Mouse (Mus musculus) thymus, adult 2 months (tissue): Measurements from ENCODE around the gene Defb22. TPM values are rescaled to one million over a fixed set of nuclear protein-coding genes. Genes with fewer than 3 reads are reported as not detected.
A peak's percentile ranks its signal among the peaks of the same experiment; 100 is the strongest.

Source experiments
- DNase-seq: peaks from one replicate; pipeline ENCODE4 v3.0.0; 2021
- H3K27ac ChIP-seq: fragments of 200-500 bp; 2 replicates; pipeline ENCODE4 v1.5.1; 2012; ENCODE audit warnings: low read length, control low read depth; ENCODE audit not compliant: control insufficient read depth, insufficient read depth
- H3K27me3 ChIP-seq: fragments of 200-500 bp; 2 replicates; pipeline ENCODE4 v1.6.1; 2012; ENCODE audit warnings: mild to moderate bottlenecking, low read length, moderate library complexity, mixed read lengths; ENCODE audit not compliant: control insufficient read depth, insufficient read depth
- H3K36me3 ChIP-seq: fragments of 200-500 bp; 2 replicates; pipeline ENCODE4 v1.6.1; 2012; ENCODE audit warnings: mild to moderate bottlenecking, low read length, moderate library complexity; ENCODE audit not compliant: control insufficient read depth, insufficient read depth
- H3K4me1 ChIP-seq: fragments of 200-500 bp; replicated peaks from 2 replicates; pipeline ENCODE4 v1.6.1; 2012; ENCODE audit warnings: low read length; ENCODE audit not compliant: control insufficient read depth, insufficient read depth
- H3K4me3 ChIP-seq: fragments of 200-500 bp; 2 replicates; pipeline ENCODE4 v1.5.1; 2012; ENCODE audit warnings: mild to moderate bottlenecking, low read length, control low read depth, moderate library complexity; ENCODE audit not compliant: control insufficient read depth, insufficient read depth
- CTCF ChIP-seq: fragments of 200-500 bp; IDR thresholded peaks from 2 replicates; pipeline ENCODE4 v1.5.1; 2012; ENCODE audit warnings: mild to moderate bottlenecking, control low read depth, low read length, moderate library complexity, borderline replicate concordance; ENCODE audit not compliant: control insufficient read depth, poor library complexity, insufficient read depth; ENCODE audit errors: extremely low read depth
- POLR2A ChIP-seq: fragments of 200-500 bp; IDR thresholded peaks from 2 replicates; pipeline ENCODE4 v1.6.1; 2012; ENCODE audit warnings: mild to moderate bottlenecking, low read length, control low read depth, moderate library complexity; ENCODE audit not compliant: control insufficient read depth, poor library complexity, insufficient read depth; ENCODE audit errors: extremely low read depth
- WGBS: fragments of 180-500 bp; shearing (Covaris S2); methylation state at CpG from one replicate; pipeline ENCODE4 v1.1.7; 2018; 5-methylcytosine and 5-hydroxymethylcytosine counted together
- polyA plus RNA-seq: library from polyadenylated mRNA; depleted of rRNA; stranded (reverse); fragments of >200 nt; gene quantifications from 2 replicates; pipeline ENCODE4 v1.2.3, GENCODE M21; 2012; rRNA removed

Defb22 gene
- polyA plus RNA-seq, 1 experiment, result not detected

DNA sequence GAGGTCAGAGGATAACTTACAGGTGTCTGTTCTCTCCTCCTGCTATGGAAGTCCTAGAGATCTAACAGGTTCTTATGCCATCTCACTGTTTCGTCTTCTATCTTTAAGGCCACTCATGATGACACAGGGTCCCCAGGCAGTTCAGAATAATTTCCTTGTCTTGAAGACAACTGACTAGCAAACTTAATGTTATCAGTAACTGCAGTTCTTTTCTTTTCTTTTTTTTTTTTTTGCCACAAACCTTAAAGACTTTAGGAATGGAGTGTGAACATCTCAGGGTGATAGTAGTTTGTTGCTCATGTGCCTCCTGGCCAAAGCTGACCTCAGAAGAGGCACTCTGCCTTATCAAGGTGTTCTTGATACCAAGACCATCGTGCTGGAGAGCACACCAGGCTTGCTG is 43.3 kb downstream of the Defb22 start:
- no peak for TF ChIP-seq POLR2A
- no peak for TF ChIP-seq CTCF
- no peak overlapping the region for H3K4me3 ChIP-seq
- no peak overlapping the region for H3K27ac ChIP-seq
- H3K36me3 ChIP-seq, result no peaks in the 10 kb centered on the region
- no peaks in the 10 kb centered on the region for H3K27me3 ChIP-seq
- no peaks in the 10 kb centered on the region for H3K4me1 ChIP-seq
- DNase-seq, result no peak
- 47% methylated on average over 2 of the region's 2 CpGs for WGBS

DNA sequence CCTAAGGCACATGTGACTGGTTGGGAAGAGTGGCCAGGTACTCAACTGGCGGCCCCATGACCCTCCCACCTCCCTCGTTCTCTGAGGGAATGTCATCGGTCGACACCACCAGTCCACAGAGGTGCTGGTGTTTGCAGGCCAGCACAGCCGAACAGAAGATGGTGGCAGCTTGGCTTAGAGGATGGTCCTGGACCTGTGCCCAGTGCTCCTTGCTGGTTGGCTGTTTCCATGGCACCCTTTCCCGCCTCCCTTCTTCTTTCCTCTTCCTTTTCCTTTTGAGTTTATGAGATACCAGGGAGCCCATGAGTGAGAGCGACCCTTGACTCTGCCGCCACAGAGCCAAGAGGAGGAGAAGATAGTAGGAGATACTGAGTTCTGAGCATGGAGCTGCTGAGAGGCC is 46.7 kb downstream of the Defb22 start:
- TF ChIP-seq CTCF, result no peak
- TF ChIP-seq POLR2A, result no peak
- no peaks in the 10 kb centered on the region for H3K36me3 ChIP-seq
- no peaks in the 10 kb centered on the region for H3K4me1 ChIP-seq
- 97% methylated on average over 8 of the region's 8 CpGs for WGBS
- H3K27me3 ChIP-seq, result no peaks in the 10 kb centered on the region
- no peak for DNase-seq
- no peak overlapping the region for H3K4me3 ChIP-seq
- no peak overlapping the region for H3K27ac ChIP-seq

DNA sequence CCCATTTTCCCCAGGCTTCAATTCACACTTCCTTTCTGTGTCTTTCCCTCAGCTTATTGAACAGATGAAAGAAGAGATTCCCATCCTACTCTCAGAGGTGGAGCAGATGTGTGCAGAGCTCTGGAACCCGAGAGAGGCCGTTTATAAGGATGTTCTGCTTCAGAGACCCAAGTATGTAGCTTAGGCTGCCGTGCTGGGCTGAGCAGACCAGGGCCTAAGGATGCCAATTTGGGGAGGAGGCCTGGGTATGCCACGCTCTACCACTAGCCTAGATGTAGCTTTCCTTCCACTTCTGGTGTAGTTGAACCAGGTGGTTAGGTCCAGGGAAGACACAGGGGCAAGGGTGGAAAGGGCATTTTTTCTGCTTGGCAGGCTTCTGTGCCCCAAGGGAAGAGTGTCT is 47.6 kb downstream of the Defb22 start:
- TF ChIP-seq CTCF (no peak), POLR2A (no peak)
- no peaks in the 10 kb centered on the region for H3K27me3 ChIP-seq
- WGBS, result 89% methylated on average over 4 of the region's 4 CpGs

DNA sequence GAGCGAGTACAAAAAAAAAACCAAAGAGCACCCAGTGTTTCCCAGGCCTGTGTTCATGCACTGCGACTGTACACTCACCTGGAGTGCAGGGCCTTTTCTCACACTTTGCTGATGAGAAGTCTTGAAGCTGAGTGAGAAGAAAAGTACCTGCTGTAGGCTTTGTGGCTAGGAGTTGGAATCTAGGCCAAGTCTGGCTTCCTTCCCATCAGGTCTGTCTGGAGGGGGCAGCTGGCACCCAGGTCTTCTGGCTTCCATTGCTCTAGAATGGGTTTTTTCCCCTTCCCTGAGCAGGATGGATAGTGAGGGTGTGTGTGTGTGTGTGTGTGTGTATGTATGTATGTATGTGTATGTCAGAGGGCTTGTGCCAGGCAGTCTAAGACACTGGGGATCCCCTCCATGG is 50.1 kb downstream of the Defb22 start:
- no peak for DNase-seq
- H3K27ac ChIP-seq, result no peak overlapping the region
- no peaks in the 10 kb centered on the region for H3K27me3 ChIP-seq
- 97% methylated on average over 2 of the region's 2 CpGs for WGBS
- TF ChIP-seq CTCF (no peak), POLR2A (no peak)
- H3K4me3 ChIP-seq, result no peak overlapping the region
- H3K4me1 ChIP-seq, result peaks cover 2% of the 10 kb centered on the region; the same call in 1 of the 2 replicates
- no peaks in the 10 kb centered on the region for H3K36me3 ChIP-seq

More for the DNA sequence above, 47.6 kb downstream of the Defb22 start:
- H3K4me3 ChIP-seq, result no peak overlapping the region
- peaks cover 1% of the 10 kb centered on the region; the same call in 1 of the 2 replicates for H3K4me1 ChIP-seq
- H3K27ac ChIP-seq, result no peak overlapping the region
- no peak for DNase-seq
- no peaks in the 10 kb centered on the region for H3K36me3 ChIP-seq

DNA sequence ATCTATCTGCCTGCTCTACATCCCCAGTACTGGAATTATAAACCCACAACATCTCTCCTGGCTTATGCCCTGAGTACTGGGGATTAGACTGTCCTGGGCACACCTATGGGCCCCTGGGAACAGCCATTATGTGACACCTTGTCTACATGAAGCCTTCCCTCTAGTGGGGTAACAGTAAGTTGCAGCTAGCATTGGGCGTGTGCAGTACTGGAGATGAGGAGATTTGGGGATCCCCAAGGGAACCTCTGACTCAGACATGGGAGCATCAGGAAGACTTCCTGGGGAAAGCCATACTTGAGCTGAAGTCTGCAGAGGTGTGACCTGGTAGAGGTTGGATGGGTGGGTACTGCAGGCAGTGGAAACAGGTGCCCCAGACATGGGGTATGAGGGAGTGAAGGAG is 51.0 kb downstream of the Defb22 start:
- DNase-seq, result no peak
- Histone ChIP-seq H3K4me3 (no peak overlapping the region), H3K27me3 (no peaks in the 10 kb centered on the region), H3K27ac (no peak overlapping the region), H3K36me3 (no peaks in the 10 kb centered on the region), H3K4me1 (peaks cover 2% of the 10 kb centered on the region; the same call in 1 of the 2 replicates)
- no peak for TF ChIP-seq POLR2A
- no peak for TF ChIP-seq CTCF
- 85% methylated on average over 1 of the region's 1 CpGs for WGBS

DNA sequence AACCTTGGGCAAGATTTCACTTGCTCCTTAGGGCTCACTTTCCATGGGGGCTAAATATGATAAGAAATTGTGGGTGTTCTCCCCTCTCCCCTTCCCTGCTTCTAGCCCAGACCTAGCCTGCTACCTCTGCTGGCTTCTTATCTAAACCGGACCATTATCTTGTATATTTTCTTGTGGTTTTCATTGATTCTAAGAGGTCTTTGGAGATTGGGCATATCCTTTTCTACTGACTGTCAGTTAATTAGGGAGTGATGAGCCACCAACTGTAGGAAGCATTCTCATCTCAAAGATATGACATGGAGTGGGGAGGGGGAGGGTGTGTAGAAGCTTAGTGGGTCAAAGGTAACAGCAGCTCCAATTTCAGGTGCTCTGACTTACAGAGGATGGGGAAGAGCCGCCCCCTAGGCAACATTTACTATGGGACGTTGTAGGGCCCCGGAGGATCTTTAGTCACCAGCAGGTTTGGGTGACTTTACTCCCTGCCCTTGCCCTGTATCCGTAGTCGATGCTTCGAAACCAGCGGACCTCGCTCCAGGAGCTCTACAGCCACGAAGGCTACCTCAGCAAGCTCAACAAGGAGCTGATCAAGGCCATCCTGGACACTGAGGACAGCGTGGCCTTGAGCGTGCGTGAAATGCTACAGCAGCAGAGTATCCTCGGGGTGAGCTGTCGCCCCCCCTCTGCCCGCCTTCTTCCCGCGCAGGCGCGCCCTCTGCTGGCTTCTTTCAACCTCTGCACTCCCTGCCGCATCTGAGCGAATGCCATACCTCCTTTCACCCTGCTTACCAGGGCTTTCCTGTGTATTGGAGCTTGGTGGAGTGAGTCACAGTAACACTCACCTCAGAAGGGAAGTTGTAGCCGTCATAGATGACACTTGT is 52.7 kb downstream of the Defb22 start:
- 10% methylated on average over 23 of the region's 23 CpGs for WGBS
- Histone ChIP-seq H3K4me3 (peak overlapping the region; percentile 15; the same call in 1 of the 2 replicates), H3K27ac (no peak overlapping the region), H3K4me1 (peaks cover 2% of the 10 kb centered on the region; the same call in 1 of the 2 replicates), H3K27me3 (no peaks in the 10 kb centered on the region), H3K36me3 (no peaks in the 10 kb centered on the region)
- peak; percentile 79 for DNase-seq
- TF ChIP-seq CTCF (peak; percentile 95), POLR2A (no peak)

DNA sequence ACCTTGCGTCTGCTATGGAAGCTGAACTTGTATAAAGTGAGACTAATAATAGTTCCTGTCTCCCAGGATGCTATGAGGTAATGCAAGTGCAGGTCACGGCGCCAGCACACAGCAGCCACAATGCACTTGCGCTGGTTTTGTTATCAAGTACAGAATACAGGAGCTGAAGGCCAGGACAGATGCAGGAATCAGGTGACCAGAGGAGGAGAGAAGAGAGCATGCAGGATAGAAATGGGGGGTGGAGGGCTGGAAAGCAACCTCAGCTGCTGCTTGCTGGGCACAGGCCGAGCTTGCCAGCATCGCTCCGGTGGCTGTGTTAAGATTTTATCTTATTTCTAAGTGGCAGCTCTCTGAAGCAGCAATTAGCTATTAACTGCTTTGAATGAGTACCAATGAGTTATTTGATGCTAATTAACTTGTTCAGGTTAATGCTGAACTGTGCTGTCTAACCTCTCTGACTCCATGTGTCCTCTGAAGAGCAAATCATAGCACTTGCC is 53.5 kb downstream of the Defb22 start:
- 96% methylated on average over 7 of the region's 7 CpGs for WGBS
- no peak for DNase-seq

More for the DNA sequence above, 53.5 kb downstream of the Defb22 start:
- Histone ChIP-seq H3K4me3 (no peak overlapping the region), H3K36me3 (no peaks in the 10 kb centered on the region), H3K27ac (no peak overlapping the region), H3K4me1 (peaks cover 2% of the 10 kb centered on the region; the same call in 1 of the 2 replicates), H3K27me3 (no peaks in the 10 kb centered on the region)
- TF ChIP-seq CTCF (no peak), POLR2A (no peak)

Other genes with a start within 250 kb of the Defb22 start
- 69.7 and 78.2 TPM in 2 replicates for gene Tbc1d20, start 196.3 kb downstream of the Defb22 start, polyA plus RNA-seq
- gene Rbck1, start 157.5 kb downstream of the Defb22 start, polyA plus RNA-seq, result 688 and 743 TPM in 2 replicates
- gene Trib3, start 146.1 kb downstream of the Defb22 start, polyA plus RNA-seq, result 2.6 and 3.8 TPM in 2 replicates
- gene Nrsn2, start 113.5 kb downstream of the Defb22 start, polyA plus RNA-seq, result 0.07 TPM in 1 of 2 replicates, not detected in the other
- gene Sox12, start 92.1 kb downstream of the Defb22 start, polyA plus RNA-seq, result 3.8 and 4.5 TPM in 2 replicates
- 1.7 and 2.0 TPM in 2 replicates for gene Zcchc3, start 75.1 kb downstream of the Defb22 start, polyA plus RNA-seq
- gene 6820408C15Rik, start 74.6 kb downstream of the Defb22 start, polyA plus RNA-seq, result 0.36 and 0.50 TPM in 2 replicates
- not detected in 2 replicates for gene Defb23, start 25.5 kb downstream of the Defb22 start, polyA plus RNA-seq
- gene Defb20, start 13.1 kb downstream of the Defb22 start, polyA plus RNA-seq, result not detected in 2 replicates
- gene Defb26, start 21.6 kb upstream of the Defb22 start, polyA plus RNA-seq, result not detected in 2 replicates
- gene Defb28, start 28.1 kb upstream of the Defb22 start, polyA plus RNA-seq, result not detected in 2 replicates
- not detected in 2 replicates for gene Defb29, start 50.0 kb upstream of the Defb22 start, polyA plus RNA-seq
- not detected in 2 replicates for gene Gm17416, start 79.2 kb upstream of the Defb22 start, polyA plus RNA-seq
- not detected in 2 replicates for gene Defb21, start 82.6 kb upstream of the Defb22 start, polyA plus RNA-seq
- 1.5 and 1.7 TPM in 2 replicates for gene Defb19, start 90.2 kb upstream of the Defb22 start, polyA plus RNA-seq
- gene Defb45, start 109.3 kb upstream of the Defb22 start, polyA plus RNA-seq, result not detected in 2 replicates
- not detected in 2 replicates for gene Defb36, start 114.2 kb upstream of the Defb22 start, polyA plus RNA-seq
- 1.7 and 2.0 TPM in 2 replicates for gene Defb25, start 132.9 kb upstream of the Defb22 start, polyA plus RNA-seq
- gene Rem1, start 136.8 kb upstream of the Defb22 start, polyA plus RNA-seq, result 2.9 and 3.3 TPM in 2 replicates
- gene H13, start 179.3 kb upstream of the Defb22 start, polyA plus RNA-seq, result 270 and 324 TPM in 2 replicates
- 4.2 and 4.4 TPM in 2 replicates for gene Mcts2, start 196.9 kb upstream of the Defb22 start, polyA plus RNA-seq
- gene Id1, start 246.1 kb upstream of the Defb22 start, polyA plus RNA-seq, result 54.6 and 66.4 TPM in 2 replicates